Mouse (Mus musculus) lung, postnatal 10 days (tissue): ENCODE measurements at regions not wholly inside any gene's neighbourhood (a gene's known extent, or its start where the extent isn't known, plus 50 kb on each side); places are given as distances from the start of the nearest gene placed in this dataset.
"Not testable (repeated sequence)": the region's sequence is repeated elsewhere in the genome, so short reads cannot be mapped to it uniquely, and the experiment has no call there.

ENCODE experiments used
- DNase-seq: peaks from one replicate; pipeline ENCODE4 v3.0.0; 2021

DNA sequence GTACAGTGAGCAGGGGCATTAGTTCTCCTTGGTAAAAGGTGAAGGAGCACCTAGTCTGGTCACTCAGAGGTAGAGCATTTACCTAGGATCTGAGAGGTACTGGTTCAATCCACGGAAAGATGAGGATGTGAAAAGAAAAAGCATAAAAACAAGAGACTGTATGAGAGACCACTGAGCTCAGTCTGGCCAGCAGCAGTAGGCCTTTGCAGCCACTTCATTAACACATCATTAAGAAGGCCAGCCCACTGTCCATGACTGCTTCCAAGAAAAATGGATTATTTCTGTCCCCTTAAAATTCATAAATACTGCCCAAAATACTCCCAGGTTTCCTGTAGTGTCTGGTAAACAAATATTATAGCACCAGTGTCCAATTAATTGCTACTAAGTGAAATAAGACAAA is 499.3 kb upstream of the 4930578C19Rik start:
- peak; percentile 26 for DNase-seq

DNA sequence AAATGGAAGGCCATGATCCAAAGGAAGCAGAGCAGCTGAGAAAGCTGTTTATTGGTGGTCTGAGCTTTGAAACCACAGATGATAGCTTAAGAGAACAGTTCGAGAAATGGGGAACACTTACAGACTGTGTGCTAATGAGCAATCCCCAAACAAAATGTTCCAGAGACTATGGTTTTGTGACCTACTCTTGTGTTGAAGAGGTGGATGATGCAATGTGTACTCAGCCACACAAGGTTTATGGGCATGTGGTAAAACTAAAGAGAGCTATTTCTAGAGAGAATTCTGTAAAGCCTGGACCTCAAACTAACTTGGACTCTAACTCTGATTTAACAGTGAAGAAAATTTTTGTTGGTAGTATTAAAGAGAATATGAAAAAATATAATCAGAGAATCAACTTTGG is 481.4 kb upstream of the 4930578C19Rik start:
- DNase-seq, result no peak

DNA sequence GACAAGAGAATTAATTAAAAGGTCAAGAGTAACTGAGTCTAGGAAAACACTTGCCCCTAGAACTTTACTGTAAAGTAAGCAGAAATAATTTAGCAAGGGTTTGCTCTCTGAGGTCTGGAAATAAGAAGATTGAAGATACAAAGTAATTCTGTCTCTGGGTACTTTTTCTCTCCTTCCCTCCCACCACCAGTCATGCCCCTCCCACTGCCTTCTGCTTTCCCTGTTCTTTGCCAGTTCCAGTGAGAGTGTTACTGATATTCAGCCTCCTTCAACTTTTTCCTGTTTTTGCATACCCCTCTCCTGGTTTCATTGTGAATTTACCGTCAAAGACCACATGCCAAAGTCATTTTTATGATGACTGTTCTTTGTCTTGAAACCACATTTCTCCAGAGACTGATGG is 472.1 kb upstream of the 4930578C19Rik start:
- DNase-seq, result no peak

DNA sequence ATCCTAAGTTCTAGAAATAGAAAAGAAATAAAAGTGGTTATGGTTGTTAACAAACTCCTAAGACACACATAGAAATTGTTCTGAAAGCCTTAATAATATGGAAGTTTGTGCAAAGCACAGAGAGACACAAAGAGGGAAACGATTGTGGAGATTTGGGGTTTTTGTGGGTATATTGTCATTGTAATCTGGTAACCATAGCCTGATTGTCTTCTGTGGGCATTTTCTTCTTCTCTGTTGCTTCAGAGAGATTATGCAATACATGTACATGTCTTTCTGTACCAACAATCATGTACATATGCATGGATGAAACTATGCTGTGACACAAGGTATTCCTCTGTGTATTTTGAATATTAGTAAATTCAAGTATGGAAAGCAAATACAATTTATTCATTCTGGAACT is 461.9 kb upstream of the 4930578C19Rik start:
- no peak for DNase-seq

DNA sequence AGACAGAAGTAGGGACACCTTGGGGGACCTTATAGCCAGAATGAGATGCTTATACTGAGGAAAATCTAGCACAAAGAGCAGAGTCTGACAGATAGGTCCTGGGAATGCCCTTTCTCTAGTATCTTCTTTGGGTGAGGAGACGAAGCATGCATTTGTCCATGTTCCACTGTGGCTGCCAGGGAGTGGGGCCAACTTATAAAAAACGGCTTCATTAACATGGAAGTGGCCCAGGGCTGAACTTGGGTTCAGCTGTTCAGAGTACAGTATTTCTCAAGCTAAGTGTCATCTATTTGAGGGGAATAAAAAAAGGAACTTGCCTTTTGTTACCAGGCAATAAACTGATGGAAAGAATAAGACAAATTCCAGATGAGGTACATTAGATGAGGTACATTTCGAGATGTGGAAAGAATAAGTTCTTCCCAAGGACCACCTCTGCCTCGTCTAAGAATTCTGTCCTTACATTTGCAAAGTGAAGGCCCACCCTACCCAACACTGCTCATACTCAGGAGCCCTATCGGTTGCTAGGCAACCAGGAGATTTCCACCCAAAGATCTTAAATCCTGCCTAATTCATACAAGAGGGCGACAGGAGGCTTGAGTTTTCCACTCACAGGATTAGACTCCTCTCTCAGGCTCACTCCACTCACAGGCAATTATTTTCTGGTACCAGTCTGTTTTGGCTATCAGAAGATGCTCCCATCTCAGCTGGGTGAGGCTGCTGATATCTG is 460.3 kb upstream of the 4930578C19Rik start:
- DNase-seq, result peak; percentile 34

DNA sequence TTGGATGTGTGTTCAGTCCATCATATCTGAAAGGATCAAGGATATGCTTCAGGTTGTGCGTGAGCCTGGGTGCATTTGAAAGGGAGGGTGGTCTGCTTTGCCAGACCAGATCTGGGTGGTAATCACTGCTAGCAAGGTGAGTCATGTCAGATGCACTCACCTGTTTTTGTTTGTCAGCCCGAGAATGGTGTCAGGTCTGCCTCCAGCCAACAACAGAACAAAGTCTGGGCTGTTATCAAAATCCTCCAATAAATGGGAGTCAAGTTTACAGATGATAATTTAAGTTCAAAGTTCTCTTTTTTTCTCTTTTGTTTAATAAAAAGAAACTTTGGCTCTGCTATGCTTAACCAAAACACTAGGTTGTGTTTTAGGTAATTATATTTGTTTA is 421.6 kb upstream of the 4930578C19Rik start:
- DNase-seq, result no peak

DNA sequence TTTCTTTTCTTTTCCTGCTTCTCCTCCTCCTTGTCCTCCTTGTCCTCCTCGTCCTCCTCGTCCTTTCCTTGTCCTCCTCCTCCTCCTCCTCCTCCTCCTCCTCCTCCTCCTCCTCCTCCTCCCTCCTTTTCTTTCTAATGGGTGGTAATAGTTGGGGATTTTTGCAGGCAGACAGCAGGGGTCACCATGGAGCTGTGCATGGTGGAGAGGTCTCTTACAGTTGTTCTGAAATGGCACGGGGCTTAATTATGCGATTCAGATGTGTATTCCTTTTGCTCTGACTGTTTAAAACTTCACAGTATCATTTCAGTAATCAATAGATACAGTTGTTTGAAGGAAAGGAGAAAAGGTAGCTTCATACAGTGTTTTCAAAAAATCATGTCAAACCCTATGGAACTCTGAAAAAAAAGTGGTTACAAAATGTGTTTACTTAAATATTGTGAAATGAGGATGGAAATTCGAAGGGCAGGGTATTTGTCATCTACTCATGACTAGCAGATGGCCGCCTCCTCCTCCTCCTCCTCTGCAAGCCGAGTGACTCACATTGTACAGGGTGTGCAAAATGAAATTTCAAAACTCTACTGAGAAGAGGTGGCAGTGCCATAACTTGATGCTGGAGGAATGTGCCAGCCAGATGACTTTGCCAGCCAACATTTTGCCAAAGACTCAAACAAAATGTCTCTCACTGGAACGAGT is 421.0 kb upstream of the 4930578C19Rik start:
- DNase-seq, result peak; percentile 67

DNA sequence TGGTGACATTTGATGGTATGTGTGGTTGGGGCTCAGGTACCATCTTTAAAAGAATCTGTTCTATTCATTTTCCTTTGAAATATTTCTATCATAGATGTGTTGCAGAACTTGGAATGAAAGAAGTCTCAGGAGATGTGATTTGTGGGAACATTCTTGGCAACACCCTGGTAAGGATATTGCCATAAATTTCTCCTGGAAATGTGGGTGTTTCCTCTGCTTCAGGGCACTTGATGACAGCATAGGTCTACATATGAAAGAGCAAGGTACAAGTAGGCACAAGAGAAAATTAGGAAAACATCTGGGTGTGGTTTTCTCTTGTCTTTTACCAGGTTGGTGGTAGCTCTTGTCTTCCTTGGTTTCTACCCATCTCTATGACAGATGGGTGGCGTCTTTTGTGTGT is 414.5 kb upstream of the 4930578C19Rik start:
- no peak for DNase-seq

DNA sequence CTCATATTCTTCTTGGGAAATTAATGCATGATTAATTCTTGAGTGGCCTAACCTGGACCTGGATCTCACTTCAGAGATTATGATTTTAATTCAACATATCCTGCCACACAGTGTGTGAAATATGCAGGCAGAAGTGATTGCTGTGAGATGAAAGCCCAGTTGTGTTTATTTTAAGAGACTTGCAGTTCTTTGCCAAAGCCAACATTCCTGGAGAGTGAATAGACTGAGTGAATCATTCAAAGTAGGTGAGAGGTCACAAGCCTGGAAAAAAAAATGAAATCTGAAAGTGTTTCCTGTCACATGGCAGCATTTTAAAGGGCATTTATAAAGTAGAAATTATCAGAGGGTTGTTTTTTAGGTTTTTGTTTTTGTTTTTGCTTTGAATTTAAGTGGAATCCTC is 412.9 kb upstream of the 4930578C19Rik start:
- DNase-seq, result peak; percentile 43

DNA sequence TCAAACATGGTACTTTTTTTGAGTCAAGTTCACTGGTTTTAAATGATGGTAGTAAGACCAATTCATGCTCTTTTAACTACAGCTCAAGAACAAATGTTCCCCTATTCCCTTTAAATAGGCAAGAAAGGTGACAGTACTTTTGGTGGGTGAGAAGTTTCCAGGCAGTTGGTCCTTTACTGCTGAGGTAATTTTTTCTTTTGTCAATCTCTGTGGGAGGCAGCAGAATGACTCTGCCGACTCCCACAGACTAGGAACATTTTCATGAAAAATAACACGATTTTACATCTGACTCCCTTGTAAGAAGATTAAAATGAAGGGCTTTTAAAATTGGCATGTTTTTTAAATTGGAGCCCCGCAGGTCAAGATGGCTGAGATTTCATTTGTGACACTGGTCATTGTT is 377.5 kb upstream of the 4930578C19Rik start:
- DNase-seq, result no peak

DNA sequence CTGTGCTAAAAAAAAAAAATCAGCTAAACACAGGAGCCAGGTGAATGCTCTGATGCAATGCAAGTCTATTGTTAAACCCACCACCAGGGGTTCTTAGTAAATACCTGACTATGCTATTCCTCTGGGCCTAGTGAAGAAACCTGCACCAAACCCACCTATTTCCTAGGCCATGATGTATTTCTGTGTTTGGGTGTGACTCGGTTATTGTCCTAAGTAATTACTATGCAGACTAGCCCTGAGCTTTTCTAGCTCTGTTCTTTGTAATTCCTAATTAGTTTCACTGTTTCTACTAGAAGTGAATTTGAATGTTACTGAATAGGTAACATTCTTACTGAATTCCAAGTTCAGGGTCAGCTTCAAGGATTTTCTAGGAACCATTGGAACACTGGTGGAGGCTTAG is 363.8 kb upstream of the 4930578C19Rik start:
- not testable (repeated sequence) for DNase-seq

DNA sequence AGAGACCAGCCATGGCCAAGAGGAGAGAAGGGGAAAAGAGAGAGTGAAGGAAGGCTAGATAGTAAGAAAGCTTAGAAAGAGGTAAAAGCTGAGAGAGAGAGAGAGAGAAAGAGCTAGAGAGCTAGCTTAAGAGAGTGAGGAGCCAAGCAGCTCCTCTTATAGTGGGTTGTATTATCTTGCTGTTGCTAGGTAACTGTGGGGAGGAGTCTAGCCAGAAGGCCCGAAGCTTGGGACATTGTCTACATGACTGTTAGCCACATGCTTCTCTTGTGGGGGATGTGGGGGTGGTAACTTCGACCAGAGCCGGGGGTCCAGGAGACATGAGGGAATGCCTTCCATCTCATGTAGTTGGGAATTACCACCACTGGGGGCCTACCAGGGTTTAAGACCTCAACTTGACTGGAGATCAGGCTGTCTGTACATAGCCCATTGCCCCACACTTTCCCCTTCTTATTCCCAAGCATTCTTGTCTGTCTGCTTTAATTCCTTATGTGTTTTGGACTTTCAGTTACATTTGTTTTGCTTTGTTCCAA is 353.3 kb upstream of the 4930578C19Rik start:
- DNase-seq, result no peak
